Mouse (Mus musculus): ENCODE results near the gene Cacng8. TPM values are rescaled to one million over a fixed set of nuclear protein-coding genes. Genes with fewer than 3 reads are reported as not detected.

The Cacng8 gene
- polyA plus RNA-seq, 1 experiment from 2014 or later: 16.4 TPM

- Histone ChIP-seq H3K27ac (ENCODE audit: low read length) (no peak overlapping the region), H3K4me3 (replicated peaks; ENCODE audit: low read length) (no peak overlapping the region), H3K36me3 (ENCODE audit: control insufficient read depth, insufficient read depth) (no peaks in the 10 kb centered on the region), H3K4me2 (ENCODE audit: low read length) (no peak overlapping the region), H3K4me1 (replicated peaks; ENCODE audit: control insufficient read depth, insufficient read depth, low read length) (no peaks in the 10 kb centered on the region), H3K9me3 (ENCODE audit: control insufficient read depth, low read length) (no peaks in the 10 kb centered on the region), H3K27me3 (replicated peaks; ENCODE audit: control insufficient read depth, insufficient read depth, low read length) (no peaks in the 10 kb centered on the region), H3K9ac (replicated peaks; ENCODE audit: low read depth, low read length) (no peak overlapping the region)
- ATAC-seq: no peak
- 55% methylated on average over 8 of the region's 8 CpGs for WGBS
Measured at GRCm38 (mm10) chr7:3440526-3440925, 50.0 kb downstream of the Cacng8 start.

DNA sequence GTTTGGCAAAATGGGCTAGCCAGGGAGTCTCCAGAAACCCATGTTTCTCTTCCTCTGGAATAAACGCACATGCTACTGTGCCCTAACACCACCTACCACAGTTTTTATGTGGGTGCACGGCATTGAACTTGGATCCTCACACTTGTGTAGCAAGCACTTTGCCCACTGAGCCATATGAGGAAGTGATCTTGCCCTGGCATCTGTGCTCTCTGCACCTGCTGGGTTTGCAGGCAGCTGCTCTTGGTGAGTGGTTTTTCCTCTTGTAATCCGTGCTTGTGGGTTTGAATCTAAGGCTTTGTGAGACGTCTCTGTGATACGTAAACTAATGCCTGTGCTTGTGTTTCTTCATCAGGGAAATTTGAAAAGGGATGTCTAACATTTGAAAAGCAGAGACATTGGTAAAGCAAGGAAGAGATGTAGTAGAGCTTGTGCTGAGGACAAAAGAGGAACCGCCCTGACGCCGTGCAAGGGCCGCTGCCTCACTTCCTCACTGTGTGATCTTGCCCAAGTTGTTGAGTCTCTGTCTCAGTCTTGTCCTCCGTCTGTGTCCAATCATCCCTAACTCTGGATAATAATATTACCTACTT lies 52.1 kb downstream of the Cacng8 start:
- Histone ChIP-seq H3K4me1 (replicated peaks; ENCODE audit: control insufficient read depth, insufficient read depth, low read length) (no peaks in the 10 kb centered on the region), H3K27ac (ENCODE audit: low read length) (no peak overlapping the region), H3K9ac (replicated peaks; ENCODE audit: low read depth, low read length) (no peak overlapping the region), H3K36me3 (ENCODE audit: control insufficient read depth, insufficient read depth) (no peaks in the 10 kb centered on the region), H3K9me3 (ENCODE audit: control insufficient read depth, low read length) (no peaks in the 10 kb centered on the region), H3K27me3 (replicated peaks; ENCODE audit: control insufficient read depth, insufficient read depth, low read length) (no peaks in the 10 kb centered on the region), H3K4me2 (ENCODE audit: low read length) (no peak overlapping the region), H3K4me3 (replicated peaks; ENCODE audit: low read length) (no peak overlapping the region)
- 80% methylated on average over 10 of the region's 10 CpGs for WGBS
- ATAC-seq: no peak

GRCm38 (mm10) chr7:3444678-3445077 lies 54.2 kb downstream of the Cacng8 start:
- H3K4me2 ChIP-seq (ENCODE audit: low read length): no peak overlapping the region
- no peaks in the 10 kb centered on the region for H3K27me3 ChIP-seq (replicated peaks; ENCODE audit: control insufficient read depth, insufficient read depth, low read length)
- H3K4me3 ChIP-seq (replicated peaks; ENCODE audit: low read length): no peak overlapping the region
- WGBS: 84% methylated on average over 3 of the region's 3 CpGs
- no peak overlapping the region for H3K27ac ChIP-seq (ENCODE audit: low read length)
- no peak overlapping the region for H3K9ac ChIP-seq (replicated peaks; ENCODE audit: low read depth, low read length)
- H3K4me1 ChIP-seq (replicated peaks; ENCODE audit: control insufficient read depth, insufficient read depth, low read length): no peaks in the 10 kb centered on the region
- no peaks in the 10 kb centered on the region for H3K36me3 ChIP-seq (ENCODE audit: control insufficient read depth, insufficient read depth)
- H3K9me3 ChIP-seq (ENCODE audit: control insufficient read depth, low read length): no peaks in the 10 kb centered on the region
- ATAC-seq: no peak

GRCm38 (mm10) chr7:3446584-3446983 lies 56.1 kb downstream of the Cacng8 start:
- Histone ChIP-seq H3K9ac (replicated peaks; ENCODE audit: low read depth, low read length) (no peak overlapping the region), H3K27me3 (replicated peaks; ENCODE audit: control insufficient read depth, insufficient read depth, low read length) (no peaks in the 10 kb centered on the region), H3K9me3 (ENCODE audit: control insufficient read depth, low read length) (no peaks in the 10 kb centered on the region), H3K4me3 (replicated peaks; ENCODE audit: low read length) (no peak overlapping the region), H3K36me3 (ENCODE audit: control insufficient read depth, insufficient read depth) (no peaks in the 10 kb centered on the region), H3K4me2 (ENCODE audit: low read length) (no peak overlapping the region), H3K27ac (ENCODE audit: low read length) (no peak overlapping the region), H3K4me1 (replicated peaks; ENCODE audit: control insufficient read depth, insufficient read depth, low read length) (no peaks in the 10 kb centered on the region)
- WGBS: 85% methylated on average over 3 of the region's 3 CpGs
- ATAC-seq: no peak

DNA sequence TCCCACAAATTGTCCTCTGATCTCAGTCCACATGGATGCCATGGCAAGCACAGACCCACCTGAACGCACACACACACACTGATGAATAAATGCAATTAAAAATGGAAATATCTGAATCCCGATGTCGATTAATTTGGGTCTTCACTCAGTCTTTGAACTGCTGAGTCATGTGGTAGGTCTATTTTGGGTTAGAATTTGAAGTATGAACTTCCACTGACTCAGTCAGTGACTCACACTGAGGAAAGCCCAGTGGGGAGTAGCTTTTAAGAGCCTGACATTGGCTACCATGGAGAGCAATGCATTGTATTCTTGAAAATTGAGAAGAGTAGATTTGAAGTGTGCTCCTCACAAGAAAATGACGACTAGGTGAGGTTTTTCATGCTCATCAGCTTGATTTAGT lies 56.5 kb downstream of the Cacng8 start:
- H3K27ac ChIP-seq (ENCODE audit: low read length): no peak overlapping the region
- H3K9me3 ChIP-seq (ENCODE audit: control insufficient read depth, low read length): no peaks in the 10 kb centered on the region
- no peaks in the 10 kb centered on the region for H3K27me3 ChIP-seq (replicated peaks; ENCODE audit: control insufficient read depth, insufficient read depth, low read length)
- 76% methylated on average over 4 of the region's 4 CpGs for WGBS
- H3K4me3 ChIP-seq (replicated peaks; ENCODE audit: low read length): no peak overlapping the region
- no peaks in the 10 kb centered on the region for H3K4me1 ChIP-seq (replicated peaks; ENCODE audit: control insufficient read depth, insufficient read depth, low read length)
- H3K4me2 ChIP-seq (ENCODE audit: low read length): no peak overlapping the region
- no peak overlapping the region for H3K9ac ChIP-seq (replicated peaks; ENCODE audit: low read depth, low read length)
- no peaks in the 10 kb centered on the region for H3K36me3 ChIP-seq (ENCODE audit: control insufficient read depth, insufficient read depth)
- ATAC-seq: no peak

GRCm38 (mm10) chr7:3448737-3449454 lies 58.4 kb downstream of the Cacng8 start:
- no peaks in the 10 kb centered on the region for H3K4me1 ChIP-seq (replicated peaks; ENCODE audit: control insufficient read depth, insufficient read depth, low read length)
- peak; percentile 85 for ATAC-seq
- 17% methylated on average over 15 of the region's 15 CpGs for WGBS
- no peaks in the 10 kb centered on the region for H3K27me3 ChIP-seq (replicated peaks; ENCODE audit: control insufficient read depth, insufficient read depth, low read length)
- no peak overlapping the region for H3K9ac ChIP-seq (replicated peaks; ENCODE audit: low read depth, low read length)
- H3K27ac ChIP-seq (ENCODE audit: low read length): no peak overlapping the region
- H3K36me3 ChIP-seq (ENCODE audit: control insufficient read depth, insufficient read depth): no peaks in the 10 kb centered on the region
- no peaks in the 10 kb centered on the region for H3K9me3 ChIP-seq (ENCODE audit: control insufficient read depth, low read length)
- H3K4me2 ChIP-seq (ENCODE audit: low read length): no peak overlapping the region
- no peak overlapping the region for H3K4me3 ChIP-seq (replicated peaks; ENCODE audit: low read length)

DNA sequence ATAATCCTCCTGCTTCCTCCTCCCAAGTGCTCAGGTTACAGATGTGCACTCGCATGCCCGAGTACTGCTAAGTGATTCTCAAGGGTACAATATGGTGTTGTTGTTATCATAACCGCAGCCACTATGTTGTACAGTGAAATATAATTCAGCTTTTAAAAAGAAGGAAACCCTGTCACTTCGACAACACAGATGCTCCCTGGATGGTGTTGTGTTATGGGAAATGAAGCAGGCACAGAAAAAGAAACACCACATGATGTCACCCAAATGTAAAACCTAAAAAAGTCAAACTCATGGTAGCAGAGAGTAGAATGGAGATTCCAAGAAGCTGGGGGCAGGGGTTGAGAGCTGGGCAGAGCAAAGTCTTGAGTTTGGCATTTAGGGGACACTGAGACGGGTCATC lies 60.2 kb downstream of the Cacng8 start:
- Histone ChIP-seq H3K27ac (ENCODE audit: low read length) (no peak overlapping the region), H3K4me2 (ENCODE audit: low read length) (no peak overlapping the region), H3K9me3 (ENCODE audit: control insufficient read depth, low read length) (no peaks in the 10 kb centered on the region), H3K36me3 (ENCODE audit: control insufficient read depth, insufficient read depth) (no peaks in the 10 kb centered on the region), H3K4me3 (replicated peaks; ENCODE audit: low read length) (no peak overlapping the region), H3K4me1 (replicated peaks; ENCODE audit: control insufficient read depth, insufficient read depth, low read length) (no peaks in the 10 kb centered on the region), H3K27me3 (replicated peaks; ENCODE audit: control insufficient read depth, insufficient read depth, low read length) (no peaks in the 10 kb centered on the region), H3K9ac (replicated peaks; ENCODE audit: low read depth, low read length) (no peak overlapping the region)
- ATAC-seq: no peak
- 72% methylated on average over 5 of the region's 5 CpGs for WGBS

DNA sequence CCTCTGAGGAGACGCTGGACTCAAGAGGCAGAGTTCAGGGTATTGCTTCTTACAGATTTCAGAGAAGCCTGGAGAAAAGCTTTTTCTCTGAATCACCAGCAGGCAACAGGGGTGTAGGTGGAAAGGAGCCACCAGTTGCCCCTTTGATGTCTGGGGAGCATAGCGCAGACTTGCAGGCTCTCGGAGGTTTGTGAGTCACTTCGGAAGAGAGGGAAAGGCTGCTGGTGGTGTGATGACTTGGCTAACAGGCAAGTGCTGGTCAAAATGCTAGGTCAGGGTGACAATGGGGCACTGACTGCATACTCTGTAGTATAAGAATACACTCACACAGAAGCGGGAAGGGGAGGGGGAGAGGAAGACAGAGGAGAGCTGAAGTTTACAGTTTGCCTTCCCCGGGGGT lies 60.7 kb downstream of the Cacng8 start:
- Histone ChIP-seq H3K4me1 (replicated peaks; ENCODE audit: control insufficient read depth, insufficient read depth, low read length) (no peaks in the 10 kb centered on the region), H3K4me2 (ENCODE audit: low read length) (no peak overlapping the region), H3K27ac (ENCODE audit: low read length) (no peak overlapping the region), H3K27me3 (replicated peaks; ENCODE audit: control insufficient read depth, insufficient read depth, low read length) (no peaks in the 10 kb centered on the region), H3K9ac (replicated peaks; ENCODE audit: low read depth, low read length) (no peak overlapping the region), H3K4me3 (replicated peaks; ENCODE audit: low read length) (no peak overlapping the region), H3K9me3 (ENCODE audit: control insufficient read depth, low read length) (no peaks in the 10 kb centered on the region), H3K36me3 (ENCODE audit: control insufficient read depth, insufficient read depth) (no peaks in the 10 kb centered on the region)
- ATAC-seq: no peak
- 72% methylated on average over 6 of the region's 6 CpGs for WGBS

GRCm38 (mm10) chr7:3452821-3453485 lies 62.5 kb downstream of the Cacng8 start:
- 65% methylated on average over 12 of the region's 12 CpGs for WGBS
- ATAC-seq: no peak

More at GRCm38 (mm10) chr7:3452821-3453485, 62.5 kb downstream of the Cacng8 start:
- H3K4me1 ChIP-seq (replicated peaks; ENCODE audit: control insufficient read depth, insufficient read depth, low read length): no peaks in the 10 kb centered on the region
- H3K9ac ChIP-seq (replicated peaks; ENCODE audit: low read depth, low read length): no peak overlapping the region
- no peaks in the 10 kb centered on the region for H3K9me3 ChIP-seq (ENCODE audit: control insufficient read depth, low read length)
- H3K4me2 ChIP-seq (ENCODE audit: low read length): no peak overlapping the region
- no peak overlapping the region for H3K4me3 ChIP-seq (replicated peaks; ENCODE audit: low read length)
- H3K27me3 ChIP-seq (replicated peaks; ENCODE audit: control insufficient read depth, insufficient read depth, low read length): no peaks in the 10 kb centered on the region
- no peaks in the 10 kb centered on the region for H3K36me3 ChIP-seq (ENCODE audit: control insufficient read depth, insufficient read depth)
- H3K27ac ChIP-seq (ENCODE audit: low read length): no peak overlapping the region

Data from forebrain, embryonic 16.5 days (tissue).